Mouse (Mus musculus) bone marrow, adult 2 months (tissue): ENCODE data around the gene Fbxl13. TPM values are rescaled to one million over a fixed set of nuclear protein-coding genes. Genes with fewer than 3 reads are reported as not detected.
"Not testable (repeated sequence)": the region's sequence is repeated elsewhere in the genome, so short reads cannot be mapped to it uniquely, and the experiment has no call there.

Source experiments
- H3K27ac ChIP-seq: fragments of 200-500 bp; 2 replicates; pipeline ENCODE4 v1.5.1; 2012; ENCODE audit warnings: low read depth, mild to moderate bottlenecking, control low read depth, inconsistent platforms, low read length; ENCODE audit not compliant: control insufficient read depth, poor library complexity, insufficient read depth
- H3K4me1 ChIP-seq: fragments of 200-500 bp; 2 replicates; pipeline ENCODE4 v1.6.1; 2011; ENCODE audit warnings: low read length; ENCODE audit not compliant: control insufficient read depth, insufficient read depth
- H3K4me3 ChIP-seq: fragments of 200-500 bp; replicated peaks from 2 replicates; pipeline ENCODE3; 2011; ENCODE audit warnings: mild to moderate bottlenecking, low read depth, low read length, control low read depth; ENCODE audit not compliant: control insufficient read depth
- CTCF ChIP-seq: fragments of 200-500 bp; IDR thresholded peaks from 2 replicates; pipeline ENCODE4 v1.5.1; 2011; ENCODE audit warnings: low read length, control low read depth; ENCODE audit not compliant: control insufficient read depth, insufficient read depth
- POLR2A ChIP-seq: fragments of 200-500 bp; IDR thresholded peaks from 2 replicates; pipeline ENCODE4 v1.6.1; 2011; ENCODE audit warnings: low read depth, mild to moderate bottlenecking, control low read depth, low read length, borderline replicate concordance; ENCODE audit not compliant: control insufficient read depth
- WGBS: fragments of 180-500 bp; shearing (Covaris S2); methylation state at CpG from one replicate; pipeline ENCODE4 v1.1.7; 2018; 5-methylcytosine and 5-hydroxymethylcytosine counted together
- polyA plus RNA-seq: library from polyadenylated mRNA; stranded (reverse); fragments of >200 nt; gene quantifications from 2 replicates; pipeline ENCODE4 v1.2.4, GENCODE M21; 2011; ENCODE audit warnings: low replicate concordance; ENCODE audit not compliant: missing spikeins, insufficient read depth, insufficient read length

Fbxl13 gene
- polyA plus RNA-seq, 1 experiment: not detected

GRCm38 (mm10) chr5:21646133-21646491 lies 678 bp upstream of the Fbxl13 start:
- Histone ChIP-seq H3K4me1 (peaks cover 4% of the 10 kb centered on the region; the same call in 1 of the 2 replicates), H3K4me3 (peak overlapping the region; percentile 70), H3K27ac (peak overlapping the region; percentile 44)
- TF ChIP-seq CTCF: no peak
- no peak for TF ChIP-seq POLR2A
- under 1% methylated on average over 25 of the region's 25 CpGs for WGBS

- WGBS: 22% methylated on average over 14 of the region's 14 CpGs
- TF ChIP-seq POLR2A: no peak
- TF ChIP-seq CTCF: no peak
- peaks cover 4% of the 10 kb centered on the region; the same call in 1 of the 2 replicates for H3K4me1 ChIP-seq
- H3K4me3 ChIP-seq: peak overlapping the region; percentile 49
- H3K27ac ChIP-seq: no peak overlapping the region
Measured at GRCm38 (mm10) chr5:21644891-21645438, 469 bp downstream of the Fbxl13 start.

GRCm38 (mm10) chr5:21643606-21644005 lies 1.8 kb downstream of the Fbxl13 start:
- H3K4me1 ChIP-seq: peaks cover 4% of the 10 kb centered on the region; the same call in 1 of the 2 replicates
- TF ChIP-seq CTCF (no peak), POLR2A (no peak)
- no peak overlapping the region for H3K4me3 ChIP-seq
- WGBS: 22% methylated on average over 1 of the region's 1 CpGs
- H3K27ac ChIP-seq: no peak overlapping the region

GRCm38 (mm10) chr5:21640961-21641360 lies 4.5 kb downstream of the Fbxl13 start:
- 3% methylated on average over 1 of the region's 1 CpGs for WGBS
- Histone ChIP-seq H3K4me3 (no peak overlapping the region), H3K27ac (no peak overlapping the region), H3K4me1 (peaks cover 2% of the 10 kb centered on the region; the same call in 1 of the 2 replicates)
- no peak for TF ChIP-seq POLR2A
- peak; percentile 21; the same call in 1 of the 2 replicates for TF ChIP-seq CTCF

GRCm38 (mm10) chr5:21625916-21626315 lies 19.5 kb downstream of the Fbxl13 start:
- no peaks in the 10 kb centered on the region for H3K4me1 ChIP-seq
- TF ChIP-seq POLR2A (no peak), CTCF (no peak)
- H3K4me3 ChIP-seq: no peak overlapping the region
- no peak overlapping the region for H3K27ac ChIP-seq

GRCm38 (mm10) chr5:21616450-21617009 lies 28.9 kb downstream of the Fbxl13 start:
- 61% methylated on average over 3 of the region's 3 CpGs for WGBS
- TF ChIP-seq POLR2A: no peak
- no peak overlapping the region for H3K27ac ChIP-seq
- H3K4me3 ChIP-seq: no peak overlapping the region
- no peaks in the 10 kb centered on the region; the same call in 1 of the 2 replicates for H3K4me1 ChIP-seq

- not testable (repeated sequence) for H3K4me1 ChIP-seq, H3K27ac ChIP-seq, H3K4me3 ChIP-seq
- WGBS: 93% methylated on average over 11 of the region's 11 CpGs
Measured at GRCm38 (mm10) chr5:21614299-21614698, 31.1 kb downstream of the Fbxl13 start.

- no peak for TF ChIP-seq CTCF
- no peak for TF ChIP-seq POLR2A
- no peak overlapping the region for H3K4me3 ChIP-seq
- no peaks in the 10 kb centered on the region for H3K4me1 ChIP-seq
- 2% methylated on average over 3 of the region's 3 CpGs for WGBS
- no peak overlapping the region for H3K27ac ChIP-seq
Measured at GRCm38 (mm10) chr5:21610996-21611395, 34.4 kb downstream of the Fbxl13 start.

GRCm38 (mm10) chr5:21608311-21609304 lies 36.8 kb downstream of the Fbxl13 start:
- TF ChIP-seq CTCF (no peak), POLR2A (no peak)
- no peak overlapping the region for H3K4me3 ChIP-seq
- H3K4me1 ChIP-seq: no peaks in the 10 kb centered on the region
- 81% methylated on average over 12 of the region's 12 CpGs for WGBS
- H3K27ac ChIP-seq: no peak overlapping the region
